Mouse (Mus musculus): Measurements from ENCODE around the gene Nsun2. TPM values are rescaled to one million over a fixed set of nuclear protein-coding genes. Genes with fewer than 3 reads are reported as not detected.

Nsun2 gene
- 41.5 TPM for polyA plus RNA-seq (2014; fragmentation: Illumina TruSeq; extraction: RNeasy Lipid Tissue Mini Kit (QIAGEN cat#74804); ENCODE audit: low replicate concordance)

GRCm38 (mm10) chr13:69533405-69534333 is at the start of gene Nsun2:
Gene Nsun2, plus strand, starts transcription at chr13:69533746.

DNA sequence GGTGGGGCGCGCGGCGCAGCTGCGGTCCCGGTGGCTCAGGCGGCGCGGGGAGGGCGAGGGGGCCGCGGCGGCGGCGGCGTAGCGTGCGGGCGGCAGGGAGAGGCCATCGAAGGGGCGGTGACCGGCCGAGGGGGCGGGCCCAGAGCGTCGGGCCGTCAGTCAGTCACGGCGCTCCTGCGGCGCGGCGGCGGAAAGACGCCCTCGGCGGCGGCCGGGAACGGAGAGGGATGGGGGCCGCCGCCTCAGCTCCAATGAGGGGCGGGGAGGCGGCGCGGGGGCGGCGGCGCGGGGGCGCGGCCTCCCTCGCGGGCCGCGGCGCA is 748 bp downstream of the Nsun2 start, which contains the start of gene Tent4a:
Gene Tent4a, minus strand, starts transcription at position 284 of the 320 bp plus-strand sequence.

DNA sequence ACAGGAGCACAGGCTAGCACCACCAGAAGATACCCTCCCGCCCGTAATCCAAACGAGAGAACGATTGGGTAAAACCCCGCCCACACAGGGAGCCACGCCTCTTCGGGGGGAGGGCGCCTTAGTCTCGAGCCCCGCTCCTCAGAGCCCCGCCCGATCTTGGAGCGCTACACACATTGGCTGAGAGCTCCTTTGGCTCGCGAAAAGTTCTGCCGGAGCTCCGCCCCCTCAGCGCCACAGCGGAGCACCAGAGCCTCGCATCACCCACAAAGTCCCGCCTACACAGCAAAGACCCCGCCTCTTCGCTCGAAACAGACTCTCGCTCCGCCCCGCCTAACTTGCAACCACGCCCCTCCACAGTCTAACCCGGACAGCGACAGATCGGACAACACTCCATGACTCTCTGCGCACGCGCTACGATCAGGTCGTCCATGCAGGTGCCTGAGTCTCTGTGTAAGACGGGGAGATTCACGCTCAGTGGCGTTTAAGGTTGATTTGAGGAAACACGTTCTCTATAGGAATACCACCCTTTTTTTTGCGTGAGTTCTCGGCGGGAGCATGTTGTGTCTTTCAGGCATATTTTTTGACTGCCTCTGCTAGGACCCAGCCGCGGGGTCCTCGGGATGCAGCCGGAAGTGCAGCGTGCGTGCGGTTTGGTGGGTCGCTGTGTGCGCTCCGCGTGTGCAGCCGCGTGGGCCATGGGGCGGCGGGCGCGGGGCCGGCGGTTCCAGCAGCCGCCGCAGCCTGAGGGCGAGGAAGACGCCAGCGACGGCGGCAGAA is 78.0 kb downstream of the Nsun2 start, which contains the start of gene Srd5a1:
Gene Srd5a1, minus strand, starts transcription at position 45 of the 777 bp plus-strand sequence.

Other genes starting within 250 kb of the Nsun2 start
- 3.7 TPM for gene Tent4a, start 871 bp downstream of the Nsun2 start, polyA plus RNA-seq (2014; fragmentation: Illumina TruSeq; extraction: RNeasy Lipid Tissue Mini Kit (QIAGEN cat#74804); ENCODE audit: low replicate concordance)
- gene Srd5a1, start 77.7 kb downstream of the Nsun2 start, polyA plus RNA-seq (2014; fragmentation: Illumina TruSeq; extraction: RNeasy Lipid Tissue Mini Kit (QIAGEN cat#74804); ENCODE audit: low replicate concordance), result 10.3 TPM
- not detected for gene Ube2ql1, start 206.1 kb downstream of the Nsun2 start, polyA plus RNA-seq (2014; fragmentation: Illumina TruSeq; extraction: RNeasy Lipid Tissue Mini Kit (QIAGEN cat#74804); ENCODE audit: low replicate concordance)

Data from small intestine, adult 10 weeks (tissue).